Mouse (Mus musculus) urinary bladder, adult 18-20 months (tissue): ENCODE data around the gene 1700028P14Rik.

ENCODE experiments used
- DNase-seq, 2 experiments: peaks; one replicate each; pipeline ENCODE4 v3.0.0; 2022; ENCODE audit warnings: low spot score in 2 of 2, mixed read lengths in 2 of 2

The 1700028P14Rik gene

GRCm38 (mm10) chr19:23607951-23608350 is 44.7 kb downstream of the 1700028P14Rik start:
- DNase-seq = no peak

- DNase-seq = no peak
Measured at GRCm38 (mm10) chr19:23594950-23595349, 57.7 kb downstream of the 1700028P14Rik start.

- no peak for DNase-seq
Measured at GRCm38 (mm10) chr19:23578606-23579355, 73.8 kb downstream of the 1700028P14Rik start.

GRCm38 (mm10) chr19:23576685-23577084 is 75.9 kb downstream of the 1700028P14Rik start:
- no peak for DNase-seq

GRCm38 (mm10) chr19:23563693-23564092 is 88.9 kb downstream of the 1700028P14Rik start:
- DNase-seq = no peak

- no peak for DNase-seq
Measured at GRCm38 (mm10) chr19:23562588-23562987, 90.0 kb downstream of the 1700028P14Rik start.

- DNase-seq = no peak
Measured at GRCm38 (mm10) chr19:23562061-23562460, 90.6 kb downstream of the 1700028P14Rik start.

GRCm38 (mm10) chr19:23553450-23553849 is 99.2 kb downstream of the 1700028P14Rik start:
- DNase-seq = no peak

- no peak for DNase-seq
Measured at GRCm38 (mm10) chr19:23545604-23546003, 107.0 kb downstream of the 1700028P14Rik start.

- DNase-seq = no peak
Measured at GRCm38 (mm10) chr19:23543244-23544004, 109.2 kb downstream of the 1700028P14Rik start.

- no peak for DNase-seq
Measured at GRCm38 (mm10) chr19:23542759-23543158, 109.9 kb downstream of the 1700028P14Rik start.

GRCm38 (mm10) chr19:23535700-23536099 is 116.9 kb downstream of the 1700028P14Rik start:
- DNase-seq = no peak

- DNase-seq = no peak
Measured at GRCm38 (mm10) chr19:23531899-23532298, 120.7 kb downstream of the 1700028P14Rik start.

GRCm38 (mm10) chr19:23523711-23524110 is 128.9 kb downstream of the 1700028P14Rik start:
- peak; percentile 41 to 59 for DNase-seq

GRCm38 (mm10) chr19:23521831-23522230 is 130.8 kb downstream of the 1700028P14Rik start:
- DNase-seq = no peak

- no peak for DNase-seq
Measured at GRCm38 (mm10) chr19:23521071-23521470, 131.5 kb downstream of the 1700028P14Rik start.

- no peak for DNase-seq
Measured at GRCm38 (mm10) chr19:23520629-23521028, 132.0 kb downstream of the 1700028P14Rik start.

- DNase-seq = no peak
Measured at GRCm38 (mm10) chr19:23518477-23518876, 134.1 kb downstream of the 1700028P14Rik start.

GRCm38 (mm10) chr19:23511303-23511702 is 141.3 kb downstream of the 1700028P14Rik start:
- no peak for DNase-seq
